Mouse (Mus musculus) spleen, adult 2 months (tissue): Measurements from ENCODE around the gene Mpi.

Source experiments
- CTCF ChIP-seq: fragments of 200-500 bp; IDR thresholded peaks from 2 replicates; pipeline ENCODE4 v1.5.1; 2011; ENCODE audit warnings: mild to moderate bottlenecking, inconsistent platforms; ENCODE audit not compliant: insufficient read depth, insufficient read length, insufficient replicate concordance; ENCODE audit errors: extremely low read depth
- POLR2A ChIP-seq: fragments of 200-500 bp; IDR thresholded peaks from 2 replicates; pipeline ENCODE4 v1.6.1; 2011; ENCODE audit warnings: low read depth, low read length, inconsistent platforms

DNA sequence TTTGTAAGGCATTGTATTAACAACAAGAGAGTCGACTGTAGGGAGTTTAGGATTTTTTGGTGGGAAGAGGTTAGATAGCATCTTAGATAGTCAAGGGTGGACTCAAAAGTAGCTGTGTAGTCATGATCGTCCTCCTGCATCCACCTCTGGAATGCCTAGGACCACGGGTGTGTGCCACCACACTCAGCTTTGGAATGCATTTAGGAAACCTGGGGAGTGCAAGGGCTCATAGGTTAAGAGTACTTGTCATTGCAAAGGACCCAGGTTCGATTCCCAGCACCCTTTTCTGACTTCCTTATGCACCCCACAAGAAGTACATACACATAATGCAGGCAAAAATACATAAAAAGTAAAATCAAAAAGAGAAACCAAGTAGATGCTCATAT lies 29.7 kb downstream of the Mpi start:
- no peak for TF ChIP-seq POLR2A
- TF ChIP-seq CTCF: no peak
